Mouse (Mus musculus): ENCODE measurements around the gene Irak1.
A peak's percentile ranks its signal among the peaks of the same experiment; 100 is the strongest.

Irak1 gene

DNA sequence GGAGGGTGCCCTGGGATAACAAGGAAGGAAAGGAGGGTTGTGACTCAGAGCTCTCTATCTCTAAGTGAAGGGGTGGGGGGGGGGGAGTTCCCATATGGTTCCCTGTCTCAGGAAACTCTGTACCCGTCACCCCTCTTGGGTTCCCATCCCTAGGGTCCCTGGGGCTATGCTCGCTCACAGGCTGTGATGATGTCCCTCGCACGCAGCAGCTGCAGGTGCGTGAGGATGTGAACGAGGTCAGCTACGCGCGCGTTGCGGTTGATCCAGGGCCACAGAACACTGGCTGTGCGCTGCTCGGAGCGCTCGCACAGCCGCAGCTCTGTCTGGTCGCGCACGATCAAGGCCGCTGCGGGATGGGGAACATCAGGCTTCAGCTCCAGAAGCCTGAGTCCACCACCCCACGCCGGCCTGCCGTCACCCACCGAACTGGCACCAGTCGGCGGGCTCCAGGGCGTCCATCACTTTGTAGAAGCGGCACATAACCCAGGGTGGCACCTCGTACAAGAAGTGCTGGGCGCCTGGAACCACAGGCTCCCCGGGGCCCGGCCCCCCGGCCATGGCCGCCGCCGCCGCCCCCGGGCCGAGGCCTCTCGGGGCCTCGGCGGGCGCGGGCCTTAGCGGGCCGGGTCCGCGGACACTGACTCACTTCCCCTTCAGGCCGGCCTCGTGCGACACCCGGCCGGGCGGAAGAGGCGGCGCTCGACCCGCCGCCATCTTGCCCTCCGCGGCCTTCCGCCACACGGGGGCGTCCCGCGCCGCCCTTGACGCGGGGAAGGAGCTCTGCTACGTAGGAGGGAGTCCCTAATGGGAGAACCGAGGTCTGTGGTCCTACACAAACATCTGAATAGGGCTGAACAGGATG, at the start of gene Irak1:
Gene Irak1, minus strand, starts transcription at position 731 of the 862 bp plus-strand sequence.
- peak; percentile 54 for DNase-seq (ENCODE audit: low read depth, low spot score)

DNA sequence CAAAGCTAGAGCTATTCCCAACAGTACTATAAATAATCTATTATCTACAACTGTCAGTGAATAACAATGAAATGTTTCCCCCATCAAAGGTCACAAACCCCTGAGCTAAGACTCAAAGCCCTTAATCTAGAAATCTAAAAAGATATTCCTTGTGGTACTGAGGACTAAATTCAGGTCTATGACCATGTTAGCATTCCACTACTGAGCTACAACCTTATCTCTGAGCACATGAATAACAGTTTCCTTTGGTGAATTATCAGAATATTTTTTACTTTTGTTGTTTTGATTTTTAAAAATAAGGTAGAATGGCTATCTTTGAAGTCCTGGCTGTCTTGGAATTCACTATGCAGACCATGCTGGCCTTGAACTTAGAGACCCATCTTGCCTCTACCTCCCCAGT, 47.1 kb upstream of the Irak1 start:
- no peak for DNase-seq (ENCODE audit: low read depth, low spot score)

DNA sequence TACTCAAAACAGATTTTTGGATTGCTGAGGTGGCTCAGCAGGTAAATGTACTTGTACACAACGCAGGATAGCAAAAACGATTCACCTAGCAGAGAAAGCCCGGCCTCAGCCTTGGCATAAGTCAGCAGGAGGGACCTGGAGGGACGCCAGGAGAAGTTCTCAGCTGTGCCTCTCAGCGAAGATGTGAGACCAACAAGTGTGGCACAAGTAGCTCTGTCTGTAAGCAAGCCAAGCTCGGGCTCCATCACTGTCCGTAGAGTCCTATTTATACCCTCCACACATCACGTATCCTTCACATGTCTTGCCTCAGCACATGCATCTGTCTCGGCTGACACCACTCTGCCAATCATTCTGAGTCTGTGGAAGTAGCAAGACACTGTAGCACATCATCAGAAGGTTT, 44.2 kb upstream of the Irak1 start:
- no peak for DNase-seq (ENCODE audit: low read depth, low spot score)

DNA sequence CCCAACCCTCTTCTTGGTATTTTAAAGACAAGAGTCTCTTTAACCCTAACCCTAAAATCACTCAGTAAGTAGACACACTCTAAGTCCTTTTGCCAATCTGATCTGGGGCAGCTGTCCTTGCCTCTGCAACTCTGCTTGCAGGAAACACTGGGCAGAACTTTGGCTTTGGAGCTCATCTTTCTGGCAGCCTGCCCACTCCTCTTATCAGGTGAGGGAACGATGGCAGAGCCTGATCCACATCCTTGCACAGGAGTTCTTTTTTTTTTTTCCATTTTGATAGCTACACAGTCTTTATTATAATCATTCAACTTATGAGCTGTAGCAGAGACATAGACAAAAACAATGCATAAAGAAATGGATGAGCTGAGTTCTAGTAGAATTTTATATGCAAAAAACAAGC, 21.4 kb upstream of the Irak1 start:
- no peak for DNase-seq (ENCODE audit: low read depth, low spot score)

DNA sequence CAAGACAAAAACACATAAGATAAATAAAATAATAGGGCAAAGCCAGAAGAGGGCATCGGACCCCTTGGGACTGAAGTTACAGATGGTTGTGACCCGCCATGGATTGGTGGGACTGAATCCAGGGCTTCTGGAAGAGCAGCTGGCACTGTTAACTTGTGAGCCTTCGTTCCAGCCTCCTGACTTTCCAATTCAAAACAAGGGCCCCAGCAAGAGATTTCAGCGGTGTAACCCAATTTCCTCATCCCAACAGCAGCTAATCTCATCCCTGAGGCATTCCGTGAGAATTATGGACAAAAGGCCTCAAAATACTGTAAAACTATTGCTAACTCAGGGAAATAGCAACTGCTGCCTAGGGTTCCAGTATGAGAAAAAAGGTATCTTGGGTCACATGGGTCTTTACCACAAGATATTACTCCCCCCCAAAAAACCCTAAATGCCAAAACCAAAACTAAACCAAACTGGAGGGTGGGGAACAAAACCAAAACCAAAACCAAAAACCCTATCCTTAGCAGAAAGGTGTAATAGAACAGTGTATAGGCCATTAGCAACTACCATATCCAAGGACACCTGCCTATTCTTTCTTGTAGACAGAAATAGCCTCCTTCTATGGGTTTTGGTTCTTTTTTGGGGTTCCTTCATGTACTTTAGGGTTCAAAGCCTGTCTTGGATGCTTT, 14.1 kb upstream of the Irak1 start:
- DNase-seq (ENCODE audit: low read depth, low spot score) = no peak

DNA sequence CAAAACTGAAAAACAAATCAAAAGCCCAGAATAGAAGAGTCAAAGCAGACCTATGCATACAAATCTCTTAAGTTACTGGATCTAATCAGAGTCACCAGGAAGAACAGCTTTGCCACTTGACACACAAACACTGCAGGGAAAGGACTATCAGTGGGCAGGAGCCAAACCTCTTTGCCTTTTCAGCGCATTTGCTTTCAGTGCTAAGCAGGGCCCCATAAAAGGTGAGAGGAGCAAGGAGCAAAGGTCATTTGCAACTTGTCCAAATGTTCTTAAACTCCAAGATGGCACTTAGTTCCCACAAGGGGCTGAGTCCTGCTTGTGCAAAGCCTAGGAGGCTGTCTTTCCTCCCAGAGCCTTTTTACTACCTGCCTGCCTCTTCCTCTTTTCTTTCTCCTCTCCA, 6.3 kb upstream of the Irak1 start:
- DNase-seq (ENCODE audit: low read depth, low spot score) = no peak

- no peak for DNase-seq (ENCODE audit: low read depth, low spot score)
Measured at GRCm38 (mm10) chrX:74022795-74023187, 927 bp downstream of the Irak1 start.

- DNase-seq (ENCODE audit: low read depth, low spot score) = no peak
Measured at GRCm38 (mm10) chrX:74014597-74014996, 9.1 kb downstream of the Irak1 start.

GRCm38 (mm10) chrX:74008063-74008462, 15.7 kb downstream of the Irak1 start:
- DNase-seq (ENCODE audit: low read depth, low spot score) = no peak

DNA sequence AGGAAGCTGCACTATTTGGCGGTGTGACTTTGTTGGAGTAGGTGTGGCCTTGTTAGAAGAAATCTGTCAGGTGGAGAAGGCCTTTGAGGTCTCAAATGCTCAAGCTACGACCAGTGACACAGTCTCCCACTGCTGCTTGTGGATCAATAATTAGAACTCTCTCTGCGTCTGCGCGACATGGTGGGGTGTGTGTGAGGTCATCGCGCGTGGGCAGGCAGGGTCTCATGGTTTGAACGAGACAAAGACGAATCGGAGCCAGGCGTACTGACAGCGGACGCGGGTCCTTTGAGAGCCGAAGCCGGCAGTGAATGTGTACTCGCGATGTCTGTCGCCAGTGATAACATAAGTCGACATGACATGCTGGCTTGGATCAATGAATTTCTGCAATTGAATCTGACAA, 17.3 kb downstream of the Irak1 start:
- no peak for DNase-seq (ENCODE audit: low read depth, low spot score)

DNA sequence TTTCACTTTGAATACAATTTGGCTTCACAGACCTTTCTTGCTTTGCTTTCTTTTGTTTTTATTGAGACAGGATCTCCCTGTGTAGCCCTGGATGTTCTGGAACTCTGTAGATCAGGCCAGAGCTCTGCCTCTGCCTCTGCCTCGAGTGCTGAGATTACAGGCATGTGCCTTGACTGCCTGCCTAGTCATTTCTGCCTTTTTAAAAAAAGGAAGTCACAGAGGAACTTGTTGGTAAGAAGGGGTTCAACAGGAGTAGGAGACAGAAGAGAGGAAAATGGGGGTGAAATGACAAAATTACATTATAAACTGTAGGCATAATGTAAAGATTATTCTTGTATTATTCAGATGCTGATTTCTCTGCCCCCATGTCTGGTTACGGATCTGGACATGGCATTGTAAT, 20.1 kb downstream of the Irak1 start:
- no peak for DNase-seq (ENCODE audit: low read depth, low spot score)

DNA sequence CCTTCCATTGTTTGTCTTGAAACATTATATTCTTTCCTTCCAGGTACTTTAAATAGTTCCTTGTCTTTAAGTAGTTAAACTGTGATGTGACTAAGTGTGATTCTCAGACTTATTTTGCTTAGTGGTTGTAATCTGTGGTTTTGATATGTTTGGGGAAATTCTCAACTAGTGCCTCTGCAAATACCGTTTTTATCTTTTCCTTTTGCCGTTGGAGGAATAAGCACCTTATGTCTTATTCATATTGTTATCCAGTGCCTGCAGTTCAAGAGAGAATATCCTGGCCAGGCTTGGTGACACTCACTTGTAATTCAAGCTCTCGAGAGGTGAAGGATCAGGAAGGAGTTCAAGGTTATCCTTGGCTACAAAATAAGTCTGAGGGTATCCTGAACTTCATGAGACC, 22.7 kb downstream of the Irak1 start:
- no peak for DNase-seq (ENCODE audit: low read depth, low spot score)

- DNase-seq (ENCODE audit: low read depth, low spot score) = peak; percentile 80
Measured at GRCm38 (mm10) chrX:73998911-73999869, 24.5 kb downstream of the Irak1 start.

DNA sequence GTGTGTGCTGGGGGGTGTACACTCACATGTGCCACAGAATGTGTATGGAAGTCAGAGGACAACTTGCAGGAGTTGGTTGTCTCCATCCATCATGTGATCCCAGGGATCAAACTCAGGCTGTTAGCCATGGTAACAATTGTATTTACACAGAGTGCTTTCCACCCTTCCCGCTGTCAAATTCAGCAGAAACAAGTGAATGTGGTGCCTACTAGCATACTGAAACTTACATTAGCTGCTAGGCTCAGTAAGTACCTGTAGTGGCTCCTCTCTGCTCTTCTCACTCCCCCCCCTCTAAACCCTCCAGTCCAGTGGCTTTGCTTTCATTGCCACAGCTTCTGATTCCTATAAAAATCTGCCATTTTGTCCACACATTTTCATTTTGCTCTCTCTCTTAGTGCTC, 45.9 kb downstream of the Irak1 start:
- no peak for DNase-seq (ENCODE audit: low read depth, low spot score)

DNA sequence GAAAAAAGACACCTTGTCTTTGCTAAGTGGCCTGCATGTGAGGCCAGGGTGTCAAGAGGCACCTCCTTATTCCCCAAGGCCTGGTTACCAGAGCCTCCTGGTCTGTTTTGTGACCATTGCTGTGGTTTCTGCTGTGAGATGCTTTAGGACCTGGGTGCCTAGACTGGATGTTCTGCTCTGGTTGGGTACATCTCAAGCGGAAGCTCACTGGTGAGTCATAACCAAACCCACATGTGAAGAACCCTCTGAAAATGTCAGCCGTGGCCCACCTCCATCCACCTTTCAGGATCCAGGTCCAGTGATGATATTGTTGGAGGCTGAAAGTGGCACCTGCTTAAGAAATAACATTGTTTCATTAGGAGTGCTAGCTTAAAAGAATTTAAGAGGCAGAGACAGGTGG, 47.4 kb downstream of the Irak1 start:
- no peak for DNase-seq (ENCODE audit: low read depth, low spot score)

- DNase-seq (ENCODE audit: low read depth, low spot score) = no peak
Measured at GRCm38 (mm10) chrX:73972774-73973173, 50.9 kb downstream of the Irak1 start.

- no peak for DNase-seq (ENCODE audit: low read depth, low spot score)
Measured at GRCm38 (mm10) chrX:73970781-73971180, 52.9 kb downstream of the Irak1 start.

DNA sequence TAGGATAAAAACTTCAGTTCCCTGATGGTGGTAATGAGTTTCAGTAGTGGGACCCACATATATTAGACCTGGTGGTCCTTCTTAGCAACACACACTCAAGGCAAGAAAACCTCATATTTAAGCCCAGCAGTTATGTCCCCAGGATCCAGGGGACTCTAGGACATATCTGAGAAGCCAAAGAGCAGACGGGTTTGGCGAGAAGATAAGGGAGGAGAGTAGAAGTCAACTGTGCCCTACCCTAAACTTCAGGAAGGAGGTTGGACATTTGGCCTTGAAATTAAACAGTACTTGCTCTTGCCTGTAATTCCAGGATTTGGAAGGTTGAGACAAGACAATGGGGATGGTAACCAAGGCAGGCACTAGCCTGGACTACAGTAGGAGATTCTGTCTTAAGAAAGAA, 54.0 kb downstream of the Irak1 start:
- peak; percentile 66 for DNase-seq (ENCODE audit: low read depth, low spot score)

DNA sequence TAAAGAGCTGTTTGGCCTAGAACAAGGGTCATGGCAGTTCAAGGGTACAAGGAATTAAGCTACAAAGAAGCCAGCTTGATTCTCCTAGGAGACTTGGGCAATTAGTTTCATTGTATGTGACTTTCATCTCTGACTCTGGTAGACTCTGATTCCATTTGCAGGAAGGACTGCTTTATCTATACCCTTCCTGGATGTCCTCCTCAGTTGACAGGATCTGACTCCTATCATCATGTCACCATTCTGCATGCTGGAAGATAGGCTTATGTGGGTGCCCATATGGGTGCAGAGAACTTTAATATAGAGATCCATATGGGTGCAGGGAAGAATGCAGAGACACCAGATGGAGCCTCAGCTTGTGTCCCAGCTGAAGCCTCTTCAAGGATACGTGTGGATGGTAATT, 54.6 kb downstream of the Irak1 start:
- no peak for DNase-seq (ENCODE audit: low read depth, low spot score)

DNA sequence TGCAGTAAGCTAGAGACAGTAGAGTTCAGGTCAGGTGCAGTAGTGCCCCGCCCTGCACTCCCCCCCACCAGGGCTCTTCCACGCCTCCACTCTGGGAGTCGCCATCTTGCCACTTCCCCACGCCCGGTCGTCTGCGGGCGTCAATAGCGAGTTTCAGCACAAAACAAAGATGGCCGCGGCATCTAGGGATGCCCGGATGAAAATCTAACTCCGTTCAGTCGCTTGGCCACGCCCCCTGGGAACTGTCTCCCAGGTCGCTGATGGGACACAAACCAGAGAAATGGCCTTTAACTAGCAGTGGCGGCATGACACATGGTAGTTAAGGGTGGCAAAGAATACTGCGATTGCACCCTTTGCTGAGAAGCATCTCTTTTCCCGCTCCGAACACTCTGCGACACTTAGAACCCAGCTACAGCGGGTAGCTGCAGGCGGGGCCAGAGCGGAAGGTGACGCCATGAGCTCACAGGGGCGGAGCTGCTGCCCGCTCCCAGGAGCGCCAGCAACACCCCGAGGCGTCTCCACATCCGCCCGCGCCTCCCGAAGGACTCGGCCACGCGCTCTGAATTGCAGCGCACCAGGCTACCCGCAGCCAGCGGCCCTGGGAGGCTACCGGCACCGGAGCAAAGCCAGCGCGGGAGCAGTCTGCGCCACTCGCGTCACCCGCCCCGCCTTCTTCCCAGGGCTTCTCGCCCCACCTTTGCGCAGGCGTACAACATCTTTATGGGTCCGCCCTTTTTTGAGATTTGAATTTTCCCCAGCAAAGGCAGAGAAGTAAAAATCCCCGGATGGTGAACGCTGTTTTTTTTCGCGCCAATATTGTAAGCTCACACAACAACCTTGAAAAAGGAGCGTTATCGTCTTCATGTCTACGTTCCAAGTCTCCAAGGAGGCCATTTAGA, 56.3 kb downstream of the Irak1 start:
- peak; percentile 77 for DNase-seq (ENCODE audit: low read depth, low spot score)
